Mouse (Mus musculus): ENCODE measurements around the gene Rplp0.

- TF ChIP-seq POLR2A (IDR thresholded peaks at IDR 0.05; ENCODE audit: extremely low read depth, insufficient read depth, low read length) (no peak), CTCF (IDR thresholded peaks at IDR 0.05; ENCODE audit: low read depth, low read length) (no peak)
These were observed 36.7 kb upstream of the Rplp0 start for GRCm38 (mm10) chr5:115522531-115522930.

All from liver, adult 2 months (tissue).